Mouse (Mus musculus): ENCODE data around the gene Aimp1.

DNA sequence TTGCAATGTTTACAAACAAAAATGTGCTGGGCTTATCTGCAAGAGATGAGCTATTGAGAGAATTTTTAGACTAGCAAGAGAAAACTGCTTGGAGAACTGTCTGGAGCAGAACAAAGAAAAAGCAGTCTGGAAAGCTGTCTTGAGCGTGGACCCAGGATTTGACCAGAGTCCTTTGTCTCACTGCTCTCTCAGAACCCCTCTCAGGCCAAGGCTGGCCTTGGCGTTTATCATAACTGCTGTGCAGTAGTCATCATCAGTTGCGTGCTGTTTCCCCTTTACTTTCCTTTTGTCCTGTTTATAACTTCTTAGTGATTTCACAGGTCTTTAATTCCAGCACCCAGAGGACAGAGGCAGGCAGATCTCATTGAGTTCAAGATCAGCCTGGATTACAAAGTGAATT lies 20.0 kb upstream of the Aimp1 start:
- TF ChIP-seq ELF1 (IDR thresholded peaks at IDR 0.05; ENCODE audit: low read depth, low read length) (no peak), GABPA (IDR thresholded peaks at IDR 0.05; ENCODE audit: low read depth, low read length) (no peak), MAFK (IDR thresholded peaks at IDR 0.05; ENCODE audit: borderline replicate concordance, low read depth, low read length) (no peak), CTCF (IDR thresholded peaks at IDR 0.05 in 2 of 3, conservative IDR thresholded peaks at IDR 0.05 in 1 of 3; ENCODE audit: control insufficient read depth in 1 of 3, insufficient read depth in 1 of 3, low read depth in 2 of 3, low read length in 3 of 3, poor library complexity in 1 of 3, severe bottlenecking in 1 of 3) (no peak), GATA1 (IDR thresholded peaks at IDR 0.05; ENCODE audit: low read depth, low read length) (no peak), RCOR1 (IDR thresholded peaks at IDR 0.05; ENCODE audit: low read depth, low read length) (no peak), MYC (IDR thresholded peaks at IDR 0.05; ENCODE audit: low read depth, low read length) (no peak), POLR2A (IDR thresholded peaks at IDR 0.05; ENCODE audit: control insufficient read depth in 1 of 2, insufficient read depth in 1 of 2, low read depth in 1 of 2, low read length in 2 of 2, poor library complexity in 1 of 2) (no peak), EP300 (IDR thresholded peaks at IDR 0.05; ENCODE audit: low read depth in 1 of 2, low read length in 2 of 2) (no peak), SMC3 (IDR thresholded peaks at IDR 0.05; ENCODE audit: low read depth, low read length) (no peak), E2F4 (IDR thresholded peaks at IDR 0.05; ENCODE audit: borderline replicate concordance, low read depth, low read length) (no peak), MAX (IDR thresholded peaks at IDR 0.05; ENCODE audit: low read length) (no peak)

Data from MEL (cell line).